Mouse (Mus musculus): ENCODE results near the gene Cd209c. TPM values are rescaled to one million over a fixed set of nuclear protein-coding genes. Genes with fewer than 3 reads are reported as not detected.

Gene Cd209c
- 0.27 and 0.36 TPM in 2 replicates for polyA plus RNA-seq (2015; fragmentation: Nextera tagmentation; extraction: Ambion mirVana)

DNA sequence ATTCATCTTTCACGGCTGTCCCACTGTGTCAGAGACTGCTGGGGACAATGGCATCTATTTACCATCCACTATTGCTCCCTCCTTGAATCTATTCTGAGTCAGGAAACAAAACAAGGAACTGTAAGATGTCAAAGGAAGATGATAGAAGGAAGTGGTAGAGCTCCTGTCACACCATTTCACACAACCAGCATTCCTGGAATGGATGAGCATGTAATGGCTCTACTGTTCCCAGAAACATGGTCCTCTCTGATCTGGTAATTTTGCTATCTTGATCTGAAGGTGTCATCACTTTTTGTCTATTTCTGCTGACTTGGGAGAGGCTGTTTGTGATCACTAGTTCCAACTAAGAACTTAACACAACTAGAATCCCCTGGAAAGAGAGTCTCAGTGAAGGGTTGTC lies at the start of gene Cd209c:
Gene Cd209c, minus strand, starts transcription at position 101 of the 400 bp plus-strand sequence.
- H3K27me3 ChIP-seq: no peaks in the 10 kb centered on the region
- H3K36me3 ChIP-seq: no peaks in the 10 kb centered on the region
- H3K4me1 ChIP-seq: no peaks in the 10 kb centered on the region
- no peak within 1 kb of the TSS for H3K4me3 ChIP-seq
- no peak for ATAC-seq (ENCODE audit: insufficient number of reproducible peaks, low FRiP score, low TSS enrichment, low read depth)
- H3K27ac ChIP-seq: no peak within 1 kb of the TSS
- WGBS: 85% methylated on average over 1 of the region's 1 CpGs
- H3K9ac ChIP-seq: no peak within 1 kb of the TSS
- no peaks in the 10 kb centered on the region for H3K9me3 ChIP-seq
- no peak within 1 kb of the TSS for H3K4me2 ChIP-seq

DNA sequence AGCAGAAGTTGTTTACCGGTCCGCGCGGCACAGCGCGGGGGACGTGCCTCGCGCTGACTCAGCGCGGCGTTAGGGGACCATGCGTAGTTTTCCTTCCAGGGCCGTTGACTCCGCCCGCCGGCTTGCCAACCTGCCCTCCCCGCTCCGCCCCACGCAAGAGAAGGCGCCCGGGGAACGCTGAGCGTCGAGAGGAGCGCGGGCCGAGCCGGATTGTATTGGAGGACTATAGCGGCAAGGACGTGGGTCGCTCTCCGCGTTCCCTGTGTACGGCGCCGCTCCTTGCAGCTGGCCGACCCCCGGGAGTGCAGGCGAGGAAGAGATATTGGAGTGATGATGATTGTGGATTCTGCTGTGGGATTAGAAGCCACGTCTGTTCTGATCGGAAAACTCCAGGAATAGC lies 39.7 kb upstream of the Cd209c start:
- no peak overlapping the region for H3K9ac ChIP-seq
- H3K9me3 ChIP-seq: no peaks in the 10 kb centered on the region
- 0 out of 2 replicates have a peak overlapping the region, but pooled peaks have one; percentile 11 for H3K4me3 ChIP-seq
- H3K4me2 ChIP-seq: peak overlapping the region; percentile 30; the same call in 1 of the 2 replicates
- no peak overlapping the region for H3K27ac ChIP-seq
- no peak for ATAC-seq (ENCODE audit: insufficient number of reproducible peaks, low FRiP score, low TSS enrichment, low read depth)
- H3K36me3 ChIP-seq: no peaks in the 10 kb centered on the region
- no peaks in the 10 kb centered on the region for H3K4me1 ChIP-seq
- 33% methylated on average over 42 of the region's 42 CpGs for WGBS
- no peaks in the 10 kb centered on the region for H3K27me3 ChIP-seq

DNA sequence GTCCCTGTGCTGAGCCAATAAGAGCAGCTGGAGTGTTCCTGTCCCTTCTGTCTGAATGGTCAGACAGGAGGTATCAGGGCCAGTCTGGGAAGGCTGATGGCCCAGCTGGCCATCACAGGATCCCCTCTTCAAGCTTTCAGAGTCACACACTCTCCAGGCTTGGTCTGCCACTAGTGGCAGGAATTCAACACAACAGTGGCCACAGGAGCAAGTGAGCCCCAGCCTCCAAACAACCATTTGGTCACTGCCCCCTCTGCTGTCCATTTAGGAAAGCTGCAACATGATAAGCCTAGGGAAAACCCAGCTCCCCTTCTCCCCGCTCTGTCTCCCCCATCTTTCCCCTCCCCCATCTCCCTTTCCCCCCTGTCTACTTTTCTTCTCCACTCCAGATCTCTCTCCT lies 1.5 kb upstream of the Cd209c start:
- H3K4me3 ChIP-seq: no peak overlapping the region
- 67% methylated on average over 1 of the region's 1 CpGs for WGBS
- H3K9ac ChIP-seq: no peak overlapping the region
- no peak for ATAC-seq (ENCODE audit: insufficient number of reproducible peaks, low FRiP score, low TSS enrichment, low read depth)
- H3K4me2 ChIP-seq: no peak overlapping the region
- H3K4me1 ChIP-seq: no peaks in the 10 kb centered on the region
- no peaks in the 10 kb centered on the region for H3K9me3 ChIP-seq
- H3K27me3 ChIP-seq: no peaks in the 10 kb centered on the region
- H3K27ac ChIP-seq: no peak overlapping the region
- no peaks in the 10 kb centered on the region for H3K36me3 ChIP-seq

DNA sequence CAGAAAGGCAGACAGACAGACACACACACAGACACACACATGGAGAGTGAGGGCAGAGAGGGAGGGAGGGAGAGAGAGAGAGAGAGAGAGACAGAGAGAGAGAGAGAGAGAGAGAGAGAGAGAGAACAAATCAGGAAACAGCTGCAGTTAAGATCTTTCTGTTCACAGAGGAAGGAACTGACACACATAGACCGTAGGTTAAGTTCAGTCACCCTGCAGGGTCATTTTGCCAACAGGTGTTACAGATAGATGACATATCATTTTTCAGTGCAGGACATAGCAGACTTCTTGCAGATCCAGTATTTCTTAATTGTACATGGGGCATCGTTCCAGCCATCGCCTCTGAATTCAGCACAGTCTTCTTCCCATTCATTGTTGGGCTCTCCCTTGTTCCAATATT lies 14.5 kb downstream of the Cd209c start:
- Histone ChIP-seq H3K9ac (no peak overlapping the region), H3K4me1 (no peaks in the 10 kb centered on the region), H3K27me3 (no peaks in the 10 kb centered on the region), H3K9me3 (no peaks in the 10 kb centered on the region), H3K4me2 (no peak overlapping the region), H3K36me3 (no peaks in the 10 kb centered on the region), H3K4me3 (no peak overlapping the region), H3K27ac (no peak overlapping the region)
- WGBS: 83% methylated on average over 3 of the region's 3 CpGs
- ATAC-seq (ENCODE audit: insufficient number of reproducible peaks, low FRiP score, low TSS enrichment, low read depth): no peak

DNA sequence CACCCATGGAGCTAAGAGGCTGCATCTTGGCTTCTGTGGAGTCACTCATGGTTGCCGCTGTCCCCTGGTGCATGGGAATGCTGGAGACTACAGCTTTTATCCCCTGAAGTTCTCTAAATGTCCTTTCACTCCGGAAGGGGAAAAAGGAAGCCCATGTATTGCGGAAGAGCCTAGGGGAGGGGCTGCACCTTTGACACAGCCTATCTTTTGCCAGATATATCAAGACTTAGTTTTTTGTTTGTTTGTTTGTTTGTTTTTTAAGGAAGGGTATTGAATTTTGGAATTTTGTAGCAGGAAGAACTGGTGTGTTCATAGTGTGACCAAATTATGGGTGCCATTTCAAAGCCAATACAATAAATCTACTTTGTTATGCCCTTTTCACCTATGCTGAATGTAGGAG lies 27.8 kb downstream of the Cd209c start, which contains the start of gene Cd209b:
Gene Cd209b, minus strand, starts transcription at position 101 of the 400 bp plus-strand sequence.
- H3K4me2 ChIP-seq: no peak within 1 kb of the TSS
- H3K27ac ChIP-seq: no peak within 1 kb of the TSS
- 90% methylated on average over 3 of the region's 3 CpGs for WGBS
- H3K9ac ChIP-seq: no peak within 1 kb of the TSS
- no peaks in the 10 kb centered on the region for H3K4me1 ChIP-seq
- H3K36me3 ChIP-seq: no peaks in the 10 kb centered on the region
- H3K4me3 ChIP-seq: no peak within 1 kb of the TSS
- H3K27me3 ChIP-seq: no peaks in the 10 kb centered on the region
- no peak for ATAC-seq (ENCODE audit: insufficient number of reproducible peaks, low FRiP score, low TSS enrichment, low read depth)
- H3K9me3 ChIP-seq: no peaks in the 10 kb centered on the region

Other genes with a start within 250 kb of the Cd209c start
- not detected in 2 replicates for gene Clec4g, start 234.1 kb downstream of the Cd209c start, polyA plus RNA-seq (2015; fragmentation: Nextera tagmentation; extraction: Ambion mirVana)
- 0.52 and 0.77 TPM in 2 replicates for gene Cd209a, start 205.8 kb downstream of the Cd209c start, polyA plus RNA-seq (2015; fragmentation: Nextera tagmentation; extraction: Ambion mirVana)
- not detected in 2 replicates for gene Cd209e, start 100.4 kb downstream of the Cd209c start, polyA plus RNA-seq (2015; fragmentation: Nextera tagmentation; extraction: Ambion mirVana)
- gene Cd209d, start 76.2 kb downstream of the Cd209c start, polyA plus RNA-seq (2015; fragmentation: Nextera tagmentation; extraction: Ambion mirVana): not detected in 2 replicates
- gene Cd209b, start 27.9 kb downstream of the Cd209c start, polyA plus RNA-seq (2015; fragmentation: Nextera tagmentation; extraction: Ambion mirVana): not detected in 2 replicates
- not detected in 2 replicates for gene Cd209f, start 151.1 kb upstream of the Cd209c start, polyA plus RNA-seq (2015; fragmentation: Nextera tagmentation; extraction: Ambion mirVana)
- gene Cd209g, start 179.4 kb upstream of the Cd209c start, polyA plus RNA-seq (2015; fragmentation: Nextera tagmentation; extraction: Ambion mirVana): not detected in 2 replicates
- gene Evi5l, start 211.8 kb upstream of the Cd209c start, polyA plus RNA-seq (2015; fragmentation: Nextera tagmentation; extraction: Ambion mirVana): 28.7 and 30.1 TPM in 2 replicates